Mouse (Mus musculus) myocyte (in vitro differentiated cells): ENCODE measurements at regions not wholly inside any gene's neighbourhood (a gene's known extent, or its start where the extent isn't known, plus 50 kb on each side); places are given as distances from the start of the nearest gene placed in this dataset.

Experiments
- H3K27me3 ChIP-seq: one replicate; pipeline ENCODE4 v1.6.1; 2011; ENCODE audit not compliant: control insufficient read depth, insufficient read depth, insufficient read length
- H3K36me3 ChIP-seq: one replicate; pipeline ENCODE4 v1.6.1; 2011; ENCODE audit not compliant: control insufficient read depth, insufficient read depth
- H3K4me2 ChIP-seq: one replicate; pipeline ENCODE4 v1.6.1; 2011; ENCODE audit warnings: low read depth, control low read depth
- H3K4me3 ChIP-seq: one replicate; pipeline ENCODE4 v1.5.1; 2011; ENCODE audit warnings: mild to moderate bottlenecking, control low read depth, moderate library complexity
- H3K79me2 ChIP-seq: one replicate; pipeline ENCODE4 v1.6.1; 2011; ENCODE audit not compliant: control insufficient read depth, insufficient read depth
- H3ac ChIP-seq: one replicate; pipeline ENCODE4 v1.6.1; 2011; ENCODE audit not compliant: control insufficient read depth, insufficient read length
- CEBPB ChIP-seq: IDR thresholded peaks from 2 replicates; pipeline ENCODE4 v1.6.1; 2011; ENCODE audit warnings: mild to moderate bottlenecking, moderate library complexity; ENCODE audit not compliant: poor library complexity, insufficient read depth, severe bottlenecking
- E2F4 ChIP-seq: IDR thresholded peaks from one replicate; pipeline ENCODE4 v1.6.1; 2011; ENCODE audit warnings: mild to moderate bottlenecking, control low read depth, moderate library complexity; ENCODE audit not compliant: insufficient read depth
- MAX ChIP-seq: IDR thresholded peaks from one replicate; pipeline ENCODE4 v1.6.1; 2011; ENCODE audit warnings: low read depth, mild to moderate bottlenecking, control low read depth
- MYOD1 ChIP-seq, 3 experiments: IDR thresholded peaks; one replicate each; pipeline ENCODE4 v1.6.1; 2011; ENCODE audit warnings: control low read depth in 2 of 3, low read depth in 2 of 3, mild to moderate bottlenecking in 2 of 3, moderate library complexity in 1 of 3; ENCODE audit not compliant: insufficient read length in 2 of 3, control insufficient read depth in 1 of 3
- MYOG ChIP-seq, 3 experiments: IDR thresholded peaks; one replicate each; pipeline ENCODE4 v1.6.1; 2011; ENCODE audit warnings: control low read depth in 2 of 3, low read depth in 2 of 3, mild to moderate bottlenecking in 2 of 3; ENCODE audit not compliant: insufficient read length in 2 of 3, control insufficient read depth in 1 of 3, insufficient read depth in 1 of 3
- POLR2A ChIP-seq: IDR thresholded peaks from one replicate; pipeline ENCODE4 v1.6.1; 2011; ENCODE audit warnings: low read depth, mild to moderate bottlenecking, control low read depth, moderate library complexity; ENCODE audit not compliant: insufficient read length
- POLR2AphosphoS2 ChIP-seq: IDR thresholded peaks from one replicate; pipeline ENCODE4 v1.6.1; 2011; ENCODE audit warnings: low read depth, control low read depth; ENCODE audit not compliant: insufficient read length
- REST ChIP-seq: IDR thresholded peaks from one replicate; pipeline ENCODE4 v1.6.1; 2011; ENCODE audit warnings: mild to moderate bottlenecking, control low read depth, moderate library complexity; ENCODE audit not compliant: insufficient read depth, insufficient read length
- SRF ChIP-seq: IDR thresholded peaks from one replicate; pipeline ENCODE4 v1.6.1; 2011; ENCODE audit warnings: low read depth; ENCODE audit not compliant: control insufficient read depth, insufficient read length
- TCF12 ChIP-seq: IDR thresholded peaks from one replicate; pipeline ENCODE4 v1.6.1; 2011; ENCODE audit warnings: mild to moderate bottlenecking, control low read depth; ENCODE audit not compliant: poor library complexity, insufficient read depth, severe bottlenecking
- TCF3 ChIP-seq: IDR thresholded peaks from one replicate; pipeline ENCODE4 v1.6.1; 2011; ENCODE audit warnings: low read depth, control low read depth; ENCODE audit not compliant: insufficient read length
- USF1 ChIP-seq: IDR thresholded peaks from one replicate; pipeline ENCODE4 v1.6.1; 2011; ENCODE audit warnings: low read depth, mild to moderate bottlenecking, control low read depth, moderate library complexity

GRCm38 (mm10) chrX:167011977-167012542 is 197.1 kb downstream of the Tmsb4x start:
- Histone ChIP-seq H3K36me3 (no peaks in the 10 kb centered on the region), H3ac (no peak overlapping the region), H3K79me2 (no peaks in the 10 kb centered on the region), H3K27me3 (no peaks in the 10 kb centered on the region), H3K4me2 (no peak overlapping the region), H3K4me3 (no peak overlapping the region)
- TF ChIP-seq SRF, result no peak
- TF ChIP-seq CEBPB, result no peak
- TF ChIP-seq POLR2AphosphoS2, result no peak
- TF ChIP-seq MYOD1 (IDR thresholded peaks at IDR 0.05; ENCODE audit: control insufficient read depth in 1 of 3, insufficient read length in 2 of 3, low read depth in 2 of 3), result no peak
- TF ChIP-seq USF1, result no peak
- TF ChIP-seq REST, result no peak
- no peak for TF ChIP-seq MAX
- no peak for TF ChIP-seq TCF12
- TF ChIP-seq MYOG (IDR thresholded peaks at IDR 0.05; ENCODE audit: control insufficient read depth in 1 of 3, insufficient read depth in 1 of 3, insufficient read length in 2 of 3, low read depth in 2 of 3), result no peak
- TF ChIP-seq TCF3, result no peak
- TF ChIP-seq E2F4, result no peak
- TF ChIP-seq POLR2A, result no peak

- TF ChIP-seq TCF3 (no peak), MAX (no peak), POLR2A (no peak), CEBPB (no peak), MYOD1 (IDR thresholded peaks at IDR 0.05; ENCODE audit: control insufficient read depth in 1 of 3, insufficient read length in 2 of 3, low read depth in 2 of 3) (no peak), E2F4 (no peak), SRF (no peak), REST (no peak), MYOG (IDR thresholded peaks at IDR 0.05; ENCODE audit: control insufficient read depth in 1 of 3, insufficient read depth in 1 of 3, insufficient read length in 2 of 3, low read depth in 2 of 3) (no peak), POLR2AphosphoS2 (no peak), USF1 (no peak), TCF12 (no peak)
- Histone ChIP-seq H3K4me2 (no peak overlapping the region), H3K36me3 (no peaks in the 10 kb centered on the region), H3K4me3 (no peak overlapping the region), H3ac (no peak overlapping the region), H3K79me2 (no peaks in the 10 kb centered on the region), H3K27me3 (no peaks in the 10 kb centered on the region)
Measured at GRCm38 (mm10) chrX:166995855-166996254, 213.3 kb downstream of the Tmsb4x start.

GRCm38 (mm10) chrX:166981003-166981402 is 228.1 kb downstream of the Tmsb4x start:
- H3K36me3 ChIP-seq, result no peaks in the 10 kb centered on the region
- no peak overlapping the region for H3K4me2 ChIP-seq
- H3K27me3 ChIP-seq, result no peaks in the 10 kb centered on the region
- no peak overlapping the region for H3K4me3 ChIP-seq
- H3ac ChIP-seq, result no peak overlapping the region
- TF ChIP-seq MAX (no peak), MYOG (IDR thresholded peaks at IDR 0.05; ENCODE audit: control insufficient read depth in 1 of 3, insufficient read depth in 1 of 3, insufficient read length in 2 of 3, low read depth in 2 of 3) (no peak), TCF3 (no peak), SRF (no peak), REST (no peak), CEBPB (no peak), POLR2AphosphoS2 (no peak), E2F4 (no peak), POLR2A (no peak), TCF12 (no peak)
- no peaks in the 10 kb centered on the region for H3K79me2 ChIP-seq

DNA sequence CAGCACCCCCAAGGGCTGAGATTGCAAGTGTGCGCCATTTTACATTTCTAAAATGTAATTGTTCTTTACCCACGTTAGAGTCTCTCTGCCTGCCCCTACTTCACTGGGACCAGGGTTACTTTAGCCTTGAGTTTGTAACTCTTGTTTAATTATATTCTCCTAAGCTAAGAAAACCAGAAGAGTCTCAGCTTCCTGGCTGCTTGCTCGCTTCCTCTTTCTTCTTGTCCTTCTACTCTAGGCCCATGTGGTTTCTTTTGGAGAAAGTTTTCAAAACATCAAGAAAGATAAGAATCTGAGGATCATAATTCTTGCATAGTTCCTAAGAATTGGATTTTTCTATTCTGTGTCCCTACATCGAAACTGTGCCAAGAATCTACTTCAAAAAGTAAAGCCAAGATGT is 228.6 kb downstream of the Tmsb4x start:
- H3K27me3 ChIP-seq, result no peaks in the 10 kb centered on the region
- H3K79me2 ChIP-seq, result no peaks in the 10 kb centered on the region
- H3K36me3 ChIP-seq, result no peaks in the 10 kb centered on the region
- no peak overlapping the region for H3ac ChIP-seq
- TF ChIP-seq POLR2AphosphoS2 (no peak), MYOD1 (IDR thresholded peaks at IDR 0.05; ENCODE audit: control insufficient read depth in 1 of 3, insufficient read length in 2 of 3, low read depth in 2 of 3) (no peak), MAX (no peak), REST (no peak), E2F4 (no peak), TCF3 (no peak), MYOG (IDR thresholded peaks at IDR 0.05; ENCODE audit: control insufficient read depth in 1 of 3, insufficient read depth in 1 of 3, insufficient read length in 2 of 3, low read depth in 2 of 3) (no peak)
- no peak overlapping the region for H3K4me3 ChIP-seq
- H3K4me2 ChIP-seq, result no peak overlapping the region

DNA sequence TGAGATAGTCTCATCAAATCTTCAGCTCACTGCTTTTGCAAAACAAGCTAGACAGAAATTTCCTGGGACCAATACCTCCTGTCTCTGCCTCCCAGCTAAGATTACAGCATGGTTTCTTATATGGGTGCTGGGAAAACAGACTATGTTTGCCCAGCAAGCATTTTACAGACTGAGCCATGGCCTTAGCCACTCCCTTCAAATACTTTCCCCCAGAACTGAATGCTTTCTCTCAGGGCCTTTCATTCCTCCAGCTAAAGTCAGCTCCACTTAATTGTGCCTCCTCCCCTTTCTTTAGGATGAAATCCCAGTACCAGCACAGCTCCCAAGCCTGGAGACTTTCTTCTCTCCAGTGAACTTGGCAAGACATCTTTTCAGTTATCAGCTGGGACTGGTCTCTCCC is 232.1 kb downstream of the Tmsb4x start:
- Histone ChIP-seq H3K79me2 (no peaks in the 10 kb centered on the region), H3K36me3 (no peaks in the 10 kb centered on the region), H3ac (no peak overlapping the region), H3K27me3 (no peaks in the 10 kb centered on the region), H3K4me2 (no peak overlapping the region), H3K4me3 (no peak overlapping the region)
- no peak for TF ChIP-seq POLR2AphosphoS2
- TF ChIP-seq CEBPB, result no peak
- no peak for TF ChIP-seq E2F4
- TF ChIP-seq POLR2A, result no peak
- no peak for TF ChIP-seq MYOD1 (IDR thresholded peaks at IDR 0.05; ENCODE audit: control insufficient read depth in 1 of 3, insufficient read length in 2 of 3, low read depth in 2 of 3)
- TF ChIP-seq TCF12, result no peak
